Mouse (Mus musculus): ENCODE results near the gene Fbxl19.
A peak's percentile ranks its signal among the peaks of the same experiment; 100 is the strongest.
"Not testable (repeated sequence)": the region's sequence is repeated elsewhere in the genome, so short reads cannot be mapped to it uniquely, and the experiment has no call there.

Gene Fbxl19

DNA sequence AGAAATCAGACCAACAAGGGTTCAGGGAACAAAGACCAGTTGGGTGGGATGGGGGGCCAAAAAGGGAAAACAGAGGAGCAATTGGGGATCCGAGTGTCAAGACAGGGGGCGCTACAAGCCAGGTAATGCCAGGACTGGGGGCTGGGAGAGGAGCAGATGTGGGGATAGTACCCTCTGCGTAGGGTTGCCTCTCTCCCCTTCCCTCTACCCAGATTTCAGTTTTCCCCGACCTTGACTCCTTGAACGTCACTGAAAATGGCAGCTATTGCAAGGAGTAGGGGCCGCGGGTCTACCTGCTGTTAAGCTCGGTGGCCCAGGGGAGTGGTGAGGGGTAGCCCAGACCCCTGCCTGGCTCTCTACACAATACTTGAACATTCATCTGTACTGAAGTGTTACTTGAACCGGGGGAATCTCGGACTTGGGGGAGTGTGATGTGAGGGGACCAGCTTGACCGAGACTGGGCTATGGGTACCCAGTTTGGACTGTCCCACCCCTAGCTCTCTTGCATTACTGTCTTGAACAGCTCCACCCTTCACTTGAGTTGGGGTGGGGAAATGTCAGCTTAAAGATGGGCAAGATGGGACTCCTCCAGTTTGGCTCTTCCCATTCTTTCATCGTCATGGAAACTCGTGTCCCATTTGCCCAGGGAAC lies 24.1 kb downstream of the Fbxl19 start:
- DNase-seq (ENCODE audit: low spot score in 2 of 2), result peak in 1 of 2 experiments; percentile 86

DNA sequence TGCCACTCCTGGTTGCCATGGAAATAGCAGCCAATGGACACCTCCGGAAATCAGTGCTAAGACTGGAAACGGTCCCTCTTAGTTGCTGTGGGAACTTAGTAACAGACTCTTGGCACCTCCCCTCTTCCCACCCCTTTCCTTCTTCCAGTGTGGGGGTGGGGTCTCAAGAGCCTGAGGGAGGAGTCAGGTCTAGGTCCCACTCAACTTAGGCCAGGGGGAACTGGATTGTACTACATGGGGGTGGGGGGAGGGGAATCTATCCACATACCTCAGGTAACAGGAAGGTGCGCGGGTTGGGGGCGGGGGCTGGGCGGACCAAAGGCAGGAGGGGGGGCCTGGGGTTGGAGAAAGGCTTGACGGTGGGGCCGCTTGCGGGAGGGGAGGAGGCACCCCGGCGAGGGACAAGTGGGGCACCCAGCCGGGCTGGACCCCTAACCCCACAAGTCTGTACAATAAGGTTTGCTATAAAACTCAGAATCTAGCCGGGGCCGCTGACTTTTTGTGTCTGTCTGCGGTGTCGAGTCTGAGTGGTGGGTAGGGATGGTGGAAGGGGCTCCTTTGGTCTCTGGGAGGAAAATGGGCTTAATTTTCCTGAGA lies 24.8 kb downstream of the Fbxl19 start:
- DNase-seq (ENCODE audit: low spot score in 2 of 2), result peak in 1 of 2 experiments; percentile 88

DNA sequence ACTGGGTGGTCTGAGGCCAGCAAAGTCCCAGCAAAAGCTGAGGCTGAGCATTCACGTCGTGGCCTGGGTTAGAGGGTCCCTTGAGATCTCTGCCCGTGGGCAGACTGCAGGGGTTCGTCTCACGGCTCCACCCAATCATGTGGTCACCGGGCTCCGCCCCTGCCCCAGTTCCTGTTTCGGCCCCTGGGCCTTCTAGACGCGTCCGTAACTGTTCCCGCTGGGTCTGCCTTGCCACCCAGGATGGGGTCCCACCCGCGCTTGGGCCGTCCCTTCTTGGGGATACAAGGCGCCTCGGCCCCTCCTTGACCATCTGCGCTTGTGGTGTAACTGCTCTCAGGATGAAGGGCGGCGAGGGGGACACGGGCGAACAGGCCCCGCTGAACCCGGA lies 25.3 kb downstream of the Fbxl19 start, which contains the start of gene Orai3:
TSS of gene Orai3 (plus strand) at position 165 of the 388 bp plus-strand sequence.
- DNase-seq (ENCODE audit: low spot score in 2 of 2), result peak; percentile 84 to 93

GRCm38 (mm10) chr7:127770039-127770905 lies 25.9 kb downstream of the Fbxl19 start:
- DNase-seq (ENCODE audit: low spot score in 2 of 2), result no peak

DNA sequence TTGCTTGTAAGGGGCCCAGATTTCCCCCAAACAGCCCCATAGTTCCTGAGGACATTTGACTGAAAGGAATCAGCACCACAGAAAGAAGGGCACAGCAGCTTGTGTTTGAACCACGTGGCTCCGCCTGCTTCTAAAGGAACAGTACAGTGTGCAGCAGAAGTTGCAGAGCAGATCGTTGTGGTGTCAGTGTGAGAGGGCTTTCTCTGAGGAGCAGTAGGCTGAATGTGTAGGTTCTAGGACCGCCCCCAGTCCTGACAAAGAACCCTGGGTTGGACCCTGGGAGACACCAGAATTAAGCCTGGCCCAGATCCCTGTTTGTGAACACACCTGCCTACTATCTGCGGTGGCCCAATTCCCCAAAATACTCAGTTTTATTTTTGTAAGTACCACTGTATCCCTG lies 26.9 kb downstream of the Fbxl19 start:
- no peak for DNase-seq (ENCODE audit: low spot score in 2 of 2)

GRCm38 (mm10) chr7:127772080-127772479 lies 27.7 kb downstream of the Fbxl19 start:
- peak in 1 of 2 experiments; percentile 52 for DNase-seq (ENCODE audit: low spot score in 2 of 2)

- no peak for DNase-seq (ENCODE audit: low spot score in 2 of 2)
These were observed 28.2 kb downstream of the Fbxl19 start for GRCm38 (mm10) chr7:127772557-127772956.

- DNase-seq (ENCODE audit: low spot score in 2 of 2), result peak in 1 of 2 experiments; percentile 19
These were observed 29.5 kb downstream of the Fbxl19 start for GRCm38 (mm10) chr7:127773664-127774384.

DNA sequence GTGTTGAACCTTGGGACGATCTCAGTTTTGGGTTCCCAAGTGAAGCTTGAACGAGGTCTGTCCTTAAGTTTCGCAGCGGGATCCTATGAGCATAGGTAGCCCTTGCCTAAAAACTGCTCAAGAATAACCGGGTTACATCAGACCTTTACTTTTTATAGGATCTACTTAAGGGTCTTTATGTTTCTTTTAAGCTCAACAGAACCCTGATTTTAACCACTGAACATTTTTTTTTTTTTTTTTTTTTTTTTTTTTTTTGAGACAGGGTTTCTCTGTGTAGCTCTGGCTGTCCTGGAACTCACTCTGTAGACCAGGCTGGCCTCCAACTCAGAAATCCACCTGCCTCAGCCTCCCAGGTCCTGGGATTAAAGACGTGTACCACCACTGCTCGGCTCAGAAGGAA lies 31.5 kb downstream of the Fbxl19 start:
- DNase-seq (ENCODE audit: low spot score in 2 of 2), result not testable (repeated sequence)

GRCm38 (mm10) chr7:127776426-127776825 lies 32.1 kb downstream of the Fbxl19 start, which contains the start of gene Setd1a:
Setd1a (plus strand) TSS chr7:127776670.
- peak; percentile 78 to 86 for DNase-seq (ENCODE audit: low spot score in 2 of 2)

- DNase-seq (ENCODE audit: low spot score in 2 of 2), result peak; percentile 91 to 97
These were observed 32.6 kb downstream of the Fbxl19 start for GRCm38 (mm10) chr7:127776878-127777473.

GRCm38 (mm10) chr7:127777474-127778266 lies 33.3 kb downstream of the Fbxl19 start:
- DNase-seq (ENCODE audit: low spot score in 2 of 2), result peak in 1 of 2 experiments; percentile 52

DNA sequence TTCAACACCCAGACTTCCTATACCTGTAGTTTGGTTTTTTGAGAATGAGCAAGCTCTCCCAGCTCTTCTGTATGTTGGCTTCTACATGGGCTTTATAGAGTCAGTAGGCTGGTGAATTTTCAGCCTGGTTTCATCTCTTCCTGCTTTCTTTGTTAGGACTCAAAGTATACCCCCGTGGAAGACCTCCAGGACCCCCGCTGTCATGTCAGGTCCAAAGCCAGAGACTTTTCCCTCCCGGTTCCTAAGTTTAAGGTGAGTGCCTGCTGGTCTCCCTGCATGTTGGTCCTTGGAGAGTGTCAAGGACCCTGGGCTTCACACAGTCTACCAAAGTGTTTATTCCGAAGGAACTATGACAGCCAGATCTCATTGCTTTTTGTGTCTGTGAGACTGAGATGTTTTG lies 34.0 kb downstream of the Fbxl19 start:
- no peak for DNase-seq (ENCODE audit: low spot score in 2 of 2)

DNA sequence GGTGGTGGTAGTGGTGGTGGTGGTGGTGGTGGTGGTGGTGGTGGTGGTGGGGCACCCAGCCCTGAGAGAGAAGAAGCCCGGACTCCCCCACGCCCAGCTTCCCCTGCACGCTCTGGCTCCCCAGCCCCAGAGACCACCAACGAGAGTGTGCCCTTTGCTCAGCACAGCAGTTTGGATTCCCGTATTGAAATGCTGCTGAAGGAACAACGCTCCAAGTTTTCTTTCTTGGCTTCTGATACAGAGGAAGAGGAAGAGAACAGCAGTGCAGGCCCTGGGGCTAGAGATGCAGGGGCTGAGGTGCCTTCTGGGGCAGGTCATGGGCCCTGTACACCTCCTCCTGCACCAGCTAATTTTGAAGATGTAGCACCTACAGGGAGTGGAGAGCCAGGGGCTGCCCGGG lies 41.0 kb downstream of the Fbxl19 start, which contains the start of gene Gm49388:
TSS of gene Gm49388 (plus strand) at position 301 of the 400 bp plus-strand sequence.
- DNase-seq (ENCODE audit: low spot score in 2 of 2), result no peak

- DNase-seq (ENCODE audit: low spot score in 2 of 2), result no peak
These were observed 52.9 kb downstream of the Fbxl19 start for GRCm38 (mm10) chr7:127797076-127797845.

- no peak for DNase-seq (ENCODE audit: low spot score in 2 of 2)
These were observed 54.2 kb downstream of the Fbxl19 start for GRCm38 (mm10) chr7:127798591-127798990.

GRCm38 (mm10) chr7:127799211-127799610 lies 54.9 kb downstream of the Fbxl19 start:
- no peak for DNase-seq (ENCODE audit: low spot score in 2 of 2)

DNA sequence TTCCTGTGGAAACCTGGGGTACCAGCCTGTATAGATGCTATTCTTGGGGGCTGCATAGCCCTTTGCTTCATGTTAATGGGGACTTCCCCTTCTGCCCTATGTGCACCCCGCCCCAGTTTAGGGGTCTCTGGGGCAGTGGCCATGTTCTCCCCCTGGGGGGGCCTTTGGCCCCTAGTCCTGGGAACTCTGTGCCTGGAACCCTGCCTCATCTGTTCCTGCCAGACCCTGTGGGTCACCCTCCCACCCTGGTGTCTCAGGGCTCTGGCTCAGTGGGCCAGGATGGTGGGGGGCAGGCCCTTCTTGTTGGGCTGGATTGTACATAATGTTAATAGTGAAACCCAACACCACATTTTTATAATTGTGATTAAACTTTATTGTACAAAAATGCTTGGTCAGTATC lies 55.4 kb downstream of the Fbxl19 start:
- no peak for DNase-seq (ENCODE audit: low spot score in 2 of 2)

- DNase-seq (ENCODE audit: low spot score in 2 of 2), result peak; percentile 90 to 91
These were observed 56.2 kb downstream of the Fbxl19 start, which contains the start of gene Hsd3b7 for GRCm38 (mm10) chr7:127800435-127801009. Hsd3b7 (plus strand) TSS chr7:127800604.
